Mouse (Mus musculus) liver, embryonic 15.5 days (tissue): ENCODE results near the gene Actr3b. TPM values are rescaled to one million over a fixed set of nuclear protein-coding genes. Genes with fewer than 3 reads are reported as not detected.

Experiments used
- ATAC-seq: fragments of 200-750 bp; cut with Nextera tagmentation; 2 replicates; pipeline ENCODE4 v1.8.0; 2017; ENCODE audit warnings: moderate number of reproducible peaks, mild to moderate bottlenecking, moderate library complexity; ENCODE audit not compliant: insufficient read depth
- H3K27ac ChIP-seq: fragments of 300-500 bp; sonication (generic); replicated peaks from 2 replicates; pipeline ENCODE4 v1.5.1; 2015; ENCODE audit warnings: mild to moderate bottlenecking, inconsistent platforms
- H3K27me3 ChIP-seq: fragments of 300-500 bp; sonication (generic); 2 replicates; pipeline ENCODE4 v1.6.1; 2015; ENCODE audit warnings: mild to moderate bottlenecking, inconsistent platforms
- H3K36me3 ChIP-seq: fragments of 300-500 bp; sonication (generic); replicated peaks from 2 replicates; pipeline ENCODE4 v1.6.1; 2015; ENCODE audit warnings: moderate library complexity, mild to moderate bottlenecking, inconsistent platforms
- H3K4me1 ChIP-seq: fragments of 300-500 bp; sonication (generic); replicated peaks from 2 replicates; pipeline ENCODE4 v1.6.1; 2015; ENCODE audit warnings: inconsistent platforms
- H3K4me2 ChIP-seq: fragments of 300-500 bp; sonication (generic); 2 replicates; pipeline ENCODE4 v1.6.1; 2015; ENCODE audit warnings: moderate library complexity, mild to moderate bottlenecking, inconsistent platforms
- H3K4me3 ChIP-seq: fragments of 300-500 bp; sonication (generic); replicated peaks from 2 replicates; pipeline ENCODE4 v1.5.1; 2015; ENCODE audit warnings: mild to moderate bottlenecking, inconsistent platforms
- H3K9ac ChIP-seq: fragments of 300-500 bp; sonication (generic); 2 replicates; pipeline ENCODE4 v1.6.1; 2015; ENCODE audit warnings: moderate library complexity, mild to moderate bottlenecking, inconsistent platforms
- H3K9me3 ChIP-seq: fragments of 300-500 bp; sonication (generic); replicated peaks from 2 replicates; pipeline ENCODE4 v1.6.1; 2016; ENCODE audit warnings: inconsistent platforms
- WGBS: fragments of 180-500 bp; shearing (Covaris S2); methylation state at CpG from one replicate; pipeline ENCODE4 v1.1.7; 2015; ENCODE audit warnings: mixed read lengths; ENCODE audit not compliant: insufficient replicate concordance; 5-methylcytosine and 5-hydroxymethylcytosine counted together
- polyA plus RNA-seq: library from polyadenylated mRNA; unstranded; fragments of >200 nt; fragmentation: Nextera tagmentation; extraction: Ambion mirVana; gene quantifications from 2 replicates; pipeline ENCODE4 v1.2.1, GENCODE M21; 2015

Actr3b gene
- polyA plus RNA-seq, 1 experiment from 2014 or later, result 0.41 TPM

- H3K27ac ChIP-seq, result no peak overlapping the region
- no peak overlapping the region for H3K4me3 ChIP-seq
- no peaks in the 10 kb centered on the region for H3K36me3 ChIP-seq
- H3K4me1 ChIP-seq, result no peaks in the 10 kb centered on the region
- no peaks in the 10 kb centered on the region for H3K9me3 ChIP-seq
- ATAC-seq, result no peak
- no peak overlapping the region for H3K4me2 ChIP-seq
- no peaks in the 10 kb centered on the region for H3K27me3 ChIP-seq
- no peak overlapping the region for H3K9ac ChIP-seq
These were observed 8.2 kb upstream of the Actr3b start for GRCm38 (mm10) chr5:25751552-25751951.

DNA sequence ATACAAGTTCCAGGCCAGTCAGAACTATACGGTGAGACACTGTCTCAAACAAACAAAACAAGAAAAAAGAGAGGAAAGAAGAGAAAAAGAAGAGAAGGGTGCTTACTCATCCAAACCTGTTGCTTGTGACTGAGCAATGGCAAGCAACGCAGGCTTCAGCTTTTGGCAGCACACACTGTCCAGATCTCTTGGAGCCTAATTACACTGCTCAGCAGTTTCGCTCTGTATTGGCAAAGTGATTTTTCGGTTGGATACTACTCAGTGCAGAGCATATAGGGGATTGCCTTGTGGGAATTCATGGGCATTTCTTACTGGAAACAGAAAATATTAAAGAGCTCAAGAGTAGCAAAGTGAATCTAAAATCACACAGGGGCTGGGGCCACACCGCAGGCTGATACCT lies 6.9 kb upstream of the Actr3b start:
- H3K27me3 ChIP-seq, result no peaks in the 10 kb centered on the region
- no peaks in the 10 kb centered on the region for H3K9me3 ChIP-seq
- no peak for ATAC-seq
- no peaks in the 10 kb centered on the region for H3K36me3 ChIP-seq
- H3K4me2 ChIP-seq, result no peak overlapping the region
- WGBS, result 68% methylated on average over 5 of the region's 5 CpGs
- H3K9ac ChIP-seq, result no peak overlapping the region
- H3K27ac ChIP-seq, result no peak overlapping the region
- H3K4me3 ChIP-seq, result no peak overlapping the region
- no peaks in the 10 kb centered on the region for H3K4me1 ChIP-seq

- no peaks in the 10 kb centered on the region for H3K4me1 ChIP-seq
- H3K4me3 ChIP-seq, result no peak overlapping the region
- no peak overlapping the region for H3K4me2 ChIP-seq
- no peaks in the 10 kb centered on the region for H3K27me3 ChIP-seq
- H3K27ac ChIP-seq, result no peak overlapping the region
- 42% methylated on average over 8 of the region's 8 CpGs for WGBS
- H3K9ac ChIP-seq, result no peak overlapping the region
- H3K9me3 ChIP-seq, result no peaks in the 10 kb centered on the region
- H3K36me3 ChIP-seq, result no peaks in the 10 kb centered on the region
- ATAC-seq, result no peak
These were observed 6.1 kb upstream of the Actr3b start for GRCm38 (mm10) chr5:25753556-25754235.

GRCm38 (mm10) chr5:25754236-25754766 lies 5.5 kb upstream of the Actr3b start:
- 14% methylated on average over 2 of the region's 2 CpGs for WGBS
- H3K4me1 ChIP-seq, result peaks cover 1% of the 10 kb centered on the region
- no peak overlapping the region for H3K4me3 ChIP-seq
- no peak overlapping the region for H3K9ac ChIP-seq
- no peaks in the 10 kb centered on the region for H3K9me3 ChIP-seq
- H3K36me3 ChIP-seq, result no peaks in the 10 kb centered on the region
- H3K27ac ChIP-seq, result no peak overlapping the region
- H3K4me2 ChIP-seq, result no peak overlapping the region
- no peak for ATAC-seq
- no peaks in the 10 kb centered on the region for H3K27me3 ChIP-seq

- Histone ChIP-seq H3K9me3 (no peaks in the 10 kb centered on the region), H3K4me2 (peak overlapping the region; percentile 86), H3K9ac (0 out of 2 replicates have a peak overlapping the region, but pooled peaks have one; percentile 8), H3K4me3 (peak overlapping the region; percentile 61), H3K4me1 (peaks cover 13% of the 10 kb centered on the region), H3K36me3 (no peaks in the 10 kb centered on the region), H3K27ac (no peak overlapping the region), H3K27me3 (peaks cover 22% of the 10 kb centered on the region)
- 8% methylated on average over 10 of the region's 10 CpGs for WGBS
- no peak for ATAC-seq
These were observed 624 bp downstream of the Actr3b start for GRCm38 (mm10) chr5:25760410-25760832.

GRCm38 (mm10) chr5:25760871-25761270 lies 1.1 kb downstream of the Actr3b start:
- no peaks in the 10 kb centered on the region for H3K9me3 ChIP-seq
- no peak overlapping the region for H3K4me2 ChIP-seq
- H3K9ac ChIP-seq, result no peak overlapping the region
- no peaks in the 10 kb centered on the region for H3K36me3 ChIP-seq
- peaks cover 13% of the 10 kb centered on the region for H3K4me1 ChIP-seq
- H3K27ac ChIP-seq, result no peak overlapping the region
- 39% methylated on average over 3 of the region's 3 CpGs for WGBS
- no peak for ATAC-seq
- peaks cover 22% of the 10 kb centered on the region for H3K27me3 ChIP-seq
- H3K4me3 ChIP-seq, result no peak overlapping the region

DNA sequence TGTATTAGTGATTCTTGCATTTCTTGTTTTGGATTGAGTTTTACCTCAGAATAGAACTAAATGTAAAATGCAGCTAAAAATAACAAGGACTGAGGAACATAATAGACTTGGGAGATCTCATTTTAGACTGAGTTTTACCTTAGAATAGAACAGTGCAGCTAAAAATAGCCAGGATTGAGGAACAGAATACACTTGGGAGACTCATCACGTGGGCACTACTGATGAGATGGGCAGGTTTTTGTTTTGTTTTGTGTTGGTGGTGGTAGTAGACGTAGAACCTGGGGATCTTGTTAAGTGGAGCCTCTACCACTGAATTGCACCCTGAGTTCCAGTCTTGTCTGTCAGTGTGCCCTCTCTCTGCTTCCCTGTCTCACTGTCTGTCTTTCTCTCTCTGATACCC lies 2.1 kb downstream of the Actr3b start:
- H3K27ac ChIP-seq, result no peak overlapping the region
- H3K9me3 ChIP-seq, result no peaks in the 10 kb centered on the region
- ATAC-seq, result no peak
- no peak overlapping the region for H3K4me3 ChIP-seq
- H3K4me2 ChIP-seq, result no peak overlapping the region
- no peak overlapping the region for H3K9ac ChIP-seq
- H3K36me3 ChIP-seq, result no peaks in the 10 kb centered on the region
- 39% methylated on average over 2 of the region's 2 CpGs for WGBS
- peaks cover 13% of the 10 kb centered on the region for H3K4me1 ChIP-seq
- H3K27me3 ChIP-seq, result peaks cover 22% of the 10 kb centered on the region

DNA sequence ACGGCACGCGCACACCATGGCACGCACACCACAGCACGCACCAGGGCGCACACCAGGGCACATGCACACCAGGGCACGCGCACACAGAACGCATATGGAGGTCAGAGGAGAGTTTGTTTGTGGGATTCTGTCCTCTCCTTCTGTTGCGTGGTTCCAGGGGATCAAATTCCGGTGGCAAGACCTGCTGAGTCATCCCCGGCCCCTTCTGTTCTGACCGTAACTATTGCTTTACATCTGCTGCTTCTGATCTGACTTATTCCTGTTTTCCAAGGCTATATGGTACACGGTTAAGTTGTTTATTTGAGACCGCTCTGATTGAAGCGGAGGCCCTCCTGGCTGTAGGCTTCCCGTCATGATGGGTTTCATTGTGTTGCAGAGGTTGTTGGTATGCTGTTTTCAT lies 9.2 kb downstream of the Actr3b start:
- no peak for ATAC-seq
- H3K27me3 ChIP-seq, result 0 out of 2 replicates have a peak, but pooled peaks cover 2% of the 10 kb centered on the region

GRCm38 (mm10) chr5:25769406-25769805 lies 9.6 kb downstream of the Actr3b start:
- Histone ChIP-seq H3K36me3 (no peaks in the 10 kb centered on the region), H3K4me1 (no peaks in the 10 kb centered on the region), H3K27ac (no peak overlapping the region), H3K4me3 (no peak overlapping the region), H3K27me3 (no peaks in the 10 kb centered on the region), H3K9me3 (no peaks in the 10 kb centered on the region), H3K4me2 (no peak overlapping the region), H3K9ac (no peak overlapping the region)
- WGBS, result 27% methylated on average over 2 of the region's 2 CpGs
- ATAC-seq, result no peak

More for the DNA sequence above, 9.2 kb downstream of the Actr3b start:
- Histone ChIP-seq H3K4me2 (peak overlapping the region; percentile 13; the same call in 1 of the 2 replicates), H3K27ac (no peak overlapping the region), H3K9ac (no peak overlapping the region), H3K36me3 (no peaks in the 10 kb centered on the region), H3K9me3 (no peaks in the 10 kb centered on the region), H3K4me1 (no peaks in the 10 kb centered on the region), H3K4me3 (no peak overlapping the region)
- WGBS, result 60% methylated on average over 17 of the region's 17 CpGs

GRCm38 (mm10) chr5:25772456-25772855 lies 12.7 kb downstream of the Actr3b start:
- H3K36me3 ChIP-seq, result no peaks in the 10 kb centered on the region
- no peak overlapping the region for H3K4me3 ChIP-seq
- ATAC-seq, result no peak
- H3K9ac ChIP-seq, result no peak overlapping the region
- no peak overlapping the region for H3K4me2 ChIP-seq
- WGBS, result 62% methylated on average over 9 of the region's 9 CpGs
- H3K9me3 ChIP-seq, result no peaks in the 10 kb centered on the region
- H3K27ac ChIP-seq, result no peak overlapping the region
- H3K4me1 ChIP-seq, result no peaks in the 10 kb centered on the region
- no peaks in the 10 kb centered on the region for H3K27me3 ChIP-seq

DNA sequence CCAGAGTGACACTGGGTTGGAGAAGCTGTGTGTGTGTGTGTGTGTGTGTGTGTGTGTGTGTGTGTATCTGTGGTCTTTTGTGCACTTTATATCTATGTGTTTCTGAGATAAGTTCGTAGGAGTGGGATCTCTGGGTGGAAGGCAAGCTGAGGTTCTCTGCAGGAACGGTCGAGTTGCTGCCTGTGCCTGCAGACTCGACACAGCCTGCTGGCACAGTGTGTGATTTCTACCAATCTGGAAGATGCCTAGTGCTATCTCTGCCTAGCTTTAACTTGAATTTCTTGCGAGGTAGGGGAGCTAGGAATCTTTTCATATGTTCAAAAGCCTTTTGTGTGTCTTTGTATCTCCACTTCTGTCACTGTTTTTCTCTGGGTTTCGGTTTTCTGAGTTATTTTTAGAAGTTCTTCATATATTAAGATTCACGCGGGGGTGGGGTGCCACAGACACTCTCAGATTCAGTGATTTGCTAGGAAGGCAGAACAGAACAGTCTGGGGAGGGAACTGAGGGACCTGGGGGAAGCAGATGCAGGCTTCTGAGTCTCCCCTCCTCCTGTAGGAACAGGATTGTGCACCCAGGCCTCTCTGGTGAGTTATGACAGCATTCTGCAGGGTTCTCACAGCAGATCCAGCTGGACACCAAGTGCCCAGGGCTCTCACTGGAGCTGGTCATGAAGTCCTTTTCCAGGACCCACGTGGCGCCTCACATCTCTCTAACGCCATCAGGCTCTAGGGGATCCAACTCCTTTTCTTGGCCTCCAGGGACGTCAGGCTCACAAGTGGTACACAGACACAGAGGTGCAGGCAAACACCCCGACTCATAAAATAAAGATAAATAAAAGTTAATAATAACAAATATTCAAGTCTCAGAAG lies 14.4 kb downstream of the Actr3b start:
- Histone ChIP-seq H3K9me3 (no peaks in the 10 kb centered on the region), H3K36me3 (no peaks in the 10 kb centered on the region), H3K27me3 (no peaks in the 10 kb centered on the region), H3K9ac (no peak overlapping the region), H3K4me3 (no peak overlapping the region), H3K27ac (no peak overlapping the region), H3K4me2 (no peak overlapping the region), H3K4me1 (no peaks in the 10 kb centered on the region)
- no peak for ATAC-seq
- 46% methylated on average over 13 of the region's 13 CpGs for WGBS
